Mouse (Mus musculus): Measurements from ENCODE around the gene Hgfac.

GRCm38 (mm10) chr5:35042431-35043109 is 1.3 kb downstream of the Hgfac start:
- TF ChIP-seq CTCF (IDR thresholded peaks at IDR 0.05; ENCODE audit: extremely low read depth, insufficient read length, insufficient replicate concordance, low read depth, low read length) (no peak), POLR2A (IDR thresholded peaks at IDR 0.05; ENCODE audit: low read depth, low read length) (no peak)
